Mouse (Mus musculus) neural tube, embryonic 14.5 days (tissue): ENCODE measurements at regions not wholly inside any gene's neighbourhood (a gene's known extent, or its start where the extent isn't known, plus 50 kb on each side); places are given as distances from the start of the nearest gene placed in this dataset.

Experiments used
- ATAC-seq: fragments of 200-750 bp; cut with Nextera tagmentation; 2 replicates; pipeline ENCODE4 v1.8.0; 2017; ENCODE audit warnings: low read depth, mild to moderate bottlenecking, moderate TSS enrichment, moderate library complexity
- H3K27ac ChIP-seq: fragments of 300-500 bp; sonication (generic); 2 replicates; pipeline ENCODE4 v1.5.1; 2014; ENCODE audit warnings: low read depth, mild to moderate bottlenecking, control low read depth, low read length, moderate library complexity, mixed read lengths
- H3K27me3 ChIP-seq: fragments of 300-500 bp; sonication (generic); 2 replicates; pipeline ENCODE4 v1.6.1; 2014; ENCODE audit warnings: low read length; ENCODE audit not compliant: control insufficient read depth, insufficient read depth
- H3K36me3 ChIP-seq: fragments of 300-500 bp; sonication (generic); 2 replicates; pipeline ENCODE4 v1.6.1; 2014; ENCODE audit warnings: low read length, mixed read lengths; ENCODE audit not compliant: control insufficient read depth, insufficient read depth
- H3K4me1 ChIP-seq: fragments of 300-500 bp; sonication (generic); 2 replicates; pipeline ENCODE4 v1.6.1; 2014; ENCODE audit warnings: low read length; ENCODE audit not compliant: control insufficient read depth, insufficient read depth
- H3K4me2 ChIP-seq: fragments of 300-500 bp; sonication (generic); 2 replicates; pipeline ENCODE4 v1.6.1; 2014; ENCODE audit warnings: mild to moderate bottlenecking, low read depth, low read length, control low read depth
- H3K4me3 ChIP-seq: fragments of 300-500 bp; sonication (generic); 2 replicates; pipeline ENCODE4 v1.5.1; 2014; ENCODE audit warnings: low read depth, low read length, control low read depth, mixed read lengths
- H3K9ac ChIP-seq: fragments of 300-500 bp; sonication (generic); replicated peaks from 2 replicates; pipeline ENCODE4 v1.6.1; 2014; ENCODE audit warnings: low read depth, mild to moderate bottlenecking, control low read depth, low read length, mixed read lengths
- H3K9me3 ChIP-seq: fragments of 300-500 bp; sonication (generic); 2 replicates; pipeline ENCODE4 v1.6.1; 2016; ENCODE audit warnings: low read length; ENCODE audit not compliant: control insufficient read depth
- WGBS: fragments of 180-500 bp; shearing (Covaris S2); extraction: QIAGEN DNeasy Blood & Tissue Kit; methylation state at CpG from one replicate; pipeline ENCODE4 v1.1.7; 2014; 5-methylcytosine and 5-hydroxymethylcytosine counted together

- Histone ChIP-seq H3K4me1 (peaks cover 3% of the 10 kb centered on the region; the same call in 1 of the 2 replicates), H3K9me3 (no peaks in the 10 kb centered on the region; the same call in 1 of the 2 replicates), H3K36me3 (no peaks in the 10 kb centered on the region), H3K9ac (no peak overlapping the region), H3K4me3 (no peak overlapping the region), H3K27me3 (no peaks in the 10 kb centered on the region), H3K4me2 (no peak overlapping the region), H3K27ac (no peak overlapping the region)
- peak; percentile 55; the same call in 1 of the 2 replicates for ATAC-seq
- 24% methylated on average over 7 of the region's 7 CpGs for WGBS
Observed at GRCm38 (mm10) chr2:51747675-51748319, 120.5 kb downstream of the Tas2r134 start.

- Histone ChIP-seq H3K4me3 (no peak overlapping the region), H3K27ac (no peak overlapping the region), H3K9ac (no peak overlapping the region), H3K36me3 (no peaks in the 10 kb centered on the region), H3K4me2 (no peak overlapping the region), H3K4me1 (peaks cover 11% of the 10 kb centered on the region; the same call in 1 of the 2 replicates), H3K9me3 (no peaks in the 10 kb centered on the region; the same call in 1 of the 2 replicates), H3K27me3 (no peaks in the 10 kb centered on the region)
- WGBS = 23% methylated on average over 3 of the region's 3 CpGs
- no peak for ATAC-seq
Observed at GRCm38 (mm10) chr2:51749247-51749646, 121.9 kb downstream of the Tas2r134 start.

GRCm38 (mm10) chr2:51752941-51753564 lies 125.7 kb downstream of the Tas2r134 start:
- WGBS = 11% methylated on average over 12 of the region's 12 CpGs
- no peak overlapping the region for H3K4me3 ChIP-seq
- peaks cover 11% of the 10 kb centered on the region; the same call in 1 of the 2 replicates for H3K4me1 ChIP-seq
- H3K9me3 ChIP-seq = no peaks in the 10 kb centered on the region; the same call in 1 of the 2 replicates
- H3K27me3 ChIP-seq = no peaks in the 10 kb centered on the region
- ATAC-seq = peak; percentile 90
- H3K9ac ChIP-seq = no peak overlapping the region
- H3K4me2 ChIP-seq = 0 out of 2 replicates have a peak overlapping the region, but pooled peaks have one; percentile 8
- no peak overlapping the region for H3K27ac ChIP-seq
- H3K36me3 ChIP-seq = no peaks in the 10 kb centered on the region

DNA sequence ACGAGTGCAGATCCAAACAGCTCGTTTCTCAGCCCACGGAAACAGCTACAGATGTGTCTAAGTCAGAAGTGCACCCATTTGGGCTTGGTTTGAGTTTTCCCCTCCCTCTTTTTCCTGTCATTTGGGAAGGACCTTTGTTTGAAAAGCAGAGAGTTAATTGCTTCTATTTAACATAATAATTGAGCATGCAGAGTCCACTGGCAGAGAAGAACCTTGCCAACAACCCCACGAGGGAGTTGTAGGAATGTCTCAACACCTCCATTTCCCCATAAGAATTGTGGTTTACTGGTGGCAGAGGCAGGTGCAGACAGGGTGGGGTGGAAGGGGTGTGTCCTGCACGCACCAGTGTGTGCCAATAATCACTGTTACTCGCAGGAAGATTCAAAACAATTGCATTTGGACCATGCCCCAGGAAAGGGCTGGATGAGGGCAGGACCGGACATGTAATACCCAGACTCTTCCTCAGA lies 126.3 kb downstream of the Tas2r134 start:
- peak; percentile 65 for ATAC-seq
- 0 out of 2 replicates have a peak overlapping the region, but pooled peaks have one; percentile 8 for H3K4me2 ChIP-seq
- peaks cover 8% of the 10 kb centered on the region; the same call in 1 of the 2 replicates for H3K4me1 ChIP-seq
- WGBS = 10% methylated on average over 7 of the region's 7 CpGs
- no peak overlapping the region for H3K4me3 ChIP-seq
- H3K9me3 ChIP-seq = no peaks in the 10 kb centered on the region; the same call in 1 of the 2 replicates
- no peaks in the 10 kb centered on the region for H3K36me3 ChIP-seq
- no peak overlapping the region for H3K9ac ChIP-seq
- no peaks in the 10 kb centered on the region for H3K27me3 ChIP-seq
- H3K27ac ChIP-seq = no peak overlapping the region

DNA sequence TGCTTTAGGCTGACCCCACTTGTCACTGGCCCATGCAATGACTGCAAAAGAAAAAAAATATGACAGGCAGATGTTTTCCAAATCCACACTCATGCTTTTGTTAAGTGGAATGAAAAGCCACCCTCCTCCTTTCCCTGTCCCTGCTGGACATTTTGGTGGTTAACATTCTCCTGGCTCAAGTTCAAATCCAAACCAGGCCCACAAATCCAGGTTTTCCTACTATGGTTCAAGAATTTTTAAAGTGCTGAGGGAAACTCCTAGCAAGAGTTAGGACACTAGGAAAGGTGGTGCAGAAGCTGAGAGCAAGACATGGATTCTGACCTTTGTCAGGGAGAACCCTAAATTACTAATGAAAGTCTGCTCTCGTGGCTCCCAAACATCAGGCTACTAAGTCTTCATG lies 130.1 kb downstream of the Tas2r134 start:
- Histone ChIP-seq H3K36me3 (no peaks in the 10 kb centered on the region), H3K9me3 (no peaks in the 10 kb centered on the region), H3K27me3 (no peaks in the 10 kb centered on the region), H3K9ac (no peak overlapping the region), H3K4me1 (peaks cover 8% of the 10 kb centered on the region; the same call in 1 of the 2 replicates), H3K4me2 (no peak overlapping the region), H3K4me3 (no peak overlapping the region), H3K27ac (no peak overlapping the region)
- ATAC-seq = no peak
- 47% methylated on average over 1 of the region's 1 CpGs for WGBS

DNA sequence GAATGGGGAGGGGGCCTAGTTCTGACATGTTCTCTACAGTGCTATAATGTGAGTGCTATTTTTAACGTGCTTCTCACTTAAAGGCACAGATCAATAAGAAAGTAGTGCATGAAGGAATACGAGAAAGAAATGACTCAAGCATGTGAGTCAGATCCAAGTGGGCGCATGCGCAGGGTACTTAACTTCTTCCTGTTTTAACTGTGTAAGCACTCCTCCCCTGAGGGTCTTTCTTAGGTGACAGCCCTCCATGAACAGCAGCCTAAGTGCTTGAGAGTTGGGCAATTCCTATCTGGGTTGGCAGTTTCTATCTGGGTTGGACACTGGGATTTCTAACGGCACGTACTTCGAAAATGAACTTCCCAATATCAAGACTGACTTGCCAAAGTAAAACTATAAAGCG lies 130.8 kb downstream of the Tas2r134 start:
- no peak overlapping the region for H3K27ac ChIP-seq
- H3K9me3 ChIP-seq = no peaks in the 10 kb centered on the region
- H3K27me3 ChIP-seq = no peaks in the 10 kb centered on the region
- no peak overlapping the region for H3K4me3 ChIP-seq
- ATAC-seq = no peak
- H3K9ac ChIP-seq = no peak overlapping the region
- 90% methylated on average over 8 of the region's 8 CpGs for WGBS
- H3K36me3 ChIP-seq = no peaks in the 10 kb centered on the region
- no peak overlapping the region for H3K4me2 ChIP-seq
- H3K4me1 ChIP-seq = peaks cover 7% of the 10 kb centered on the region; the same call in 1 of the 2 replicates

GRCm38 (mm10) chr2:51762866-51763265 lies 135.6 kb downstream of the Tas2r134 start:
- Histone ChIP-seq H3K4me2 (no peak overlapping the region), H3K36me3 (no peaks in the 10 kb centered on the region), H3K27me3 (no peaks in the 10 kb centered on the region), H3K9me3 (no peaks in the 10 kb centered on the region), H3K4me1 (peaks cover 5% of the 10 kb centered on the region; the same call in 1 of the 2 replicates), H3K9ac (no peak overlapping the region), H3K27ac (no peak overlapping the region), H3K4me3 (no peak overlapping the region)
- ATAC-seq = no peak
- 95% methylated on average over 4 of the region's 4 CpGs for WGBS

GRCm38 (mm10) chr2:51767507-51768135 lies 140.3 kb downstream of the Tas2r134 start:
- H3K27ac ChIP-seq = 0 out of 2 replicates have a peak overlapping the region, but pooled peaks have one; percentile 10
- 43% methylated on average over 4 of the region's 4 CpGs for WGBS
- H3K4me2 ChIP-seq = no peak overlapping the region
- no peaks in the 10 kb centered on the region for H3K36me3 ChIP-seq
- peaks cover 14% of the 10 kb centered on the region; the same call in 1 of the 2 replicates for H3K4me1 ChIP-seq
- ATAC-seq = no peak
- no peaks in the 10 kb centered on the region for H3K9me3 ChIP-seq
- no peak overlapping the region for H3K4me3 ChIP-seq
- H3K9ac ChIP-seq = no peak overlapping the region
- no peaks in the 10 kb centered on the region for H3K27me3 ChIP-seq
